Mouse (Mus musculus) hindbrain, embryonic 13.5 days (tissue): ENCODE measurements around the gene Dok3. TPM values are rescaled to one million over a fixed set of nuclear protein-coding genes. Genes with fewer than 3 reads are reported as not detected.

Source experiments
- ATAC-seq: fragments of 200-750 bp; cut with Nextera tagmentation; 2 replicates; pipeline ENCODE4 v1.8.0; 2017; ENCODE audit warnings: moderate TSS enrichment; ENCODE audit not compliant: low FRiP score
- H3K27ac ChIP-seq: fragments of 300-500 bp; sonication (generic); 2 replicates; pipeline ENCODE4 v1.5.1; 2015; ENCODE audit warnings: inconsistent platforms, mild to moderate bottlenecking, moderate library complexity
- H3K27me3 ChIP-seq: fragments of 300-500 bp; sonication (generic); 2 replicates; pipeline ENCODE4 v1.6.1; 2015; ENCODE audit warnings: mild to moderate bottlenecking, inconsistent platforms
- H3K36me3 ChIP-seq: fragments of 300-500 bp; sonication (generic); 2 replicates; pipeline ENCODE4 v1.6.1; 2015; ENCODE audit warnings: mild to moderate bottlenecking, inconsistent platforms
- H3K4me1 ChIP-seq: fragments of 300-500 bp; sonication (generic); replicated peaks from 2 replicates; pipeline ENCODE4 v1.6.1; 2015; ENCODE audit warnings: inconsistent platforms
- H3K4me2 ChIP-seq: fragments of 300-500 bp; sonication (generic); 2 replicates; pipeline ENCODE4 v1.6.1; 2015; ENCODE audit warnings: inconsistent platforms, mild to moderate bottlenecking, moderate library complexity
- H3K4me3 ChIP-seq: fragments of 300-500 bp; sonication (generic); 2 replicates; pipeline ENCODE4 v1.5.1; 2015; ENCODE audit warnings: mild to moderate bottlenecking, inconsistent platforms
- H3K9ac ChIP-seq: fragments of 300-500 bp; sonication (generic); 2 replicates; pipeline ENCODE4 v1.6.1; 2015; ENCODE audit warnings: mild to moderate bottlenecking, inconsistent platforms
- H3K9me3 ChIP-seq: fragments of 300-500 bp; sonication (generic); 2 replicates; pipeline ENCODE4 v1.6.1; 2016; ENCODE audit warnings: inconsistent platforms
- WGBS: fragments of 180-500 bp; shearing (Covaris S2); methylation state at CpG from one replicate; pipeline ENCODE4 v1.1.7; 2015; 5-methylcytosine and 5-hydroxymethylcytosine counted together
- polyA plus RNA-seq: library from polyadenylated mRNA; unstranded; fragments of >200 nt; fragmentation: Nextera tagmentation; extraction: Ambion mirVana; gene quantifications from 2 replicates; pipeline ENCODE4 v1.2.1, GENCODE M21; 2015

Dok3 gene
- polyA plus RNA-seq, 1 experiment from 2014 or later: 4.1 TPM

DNA sequence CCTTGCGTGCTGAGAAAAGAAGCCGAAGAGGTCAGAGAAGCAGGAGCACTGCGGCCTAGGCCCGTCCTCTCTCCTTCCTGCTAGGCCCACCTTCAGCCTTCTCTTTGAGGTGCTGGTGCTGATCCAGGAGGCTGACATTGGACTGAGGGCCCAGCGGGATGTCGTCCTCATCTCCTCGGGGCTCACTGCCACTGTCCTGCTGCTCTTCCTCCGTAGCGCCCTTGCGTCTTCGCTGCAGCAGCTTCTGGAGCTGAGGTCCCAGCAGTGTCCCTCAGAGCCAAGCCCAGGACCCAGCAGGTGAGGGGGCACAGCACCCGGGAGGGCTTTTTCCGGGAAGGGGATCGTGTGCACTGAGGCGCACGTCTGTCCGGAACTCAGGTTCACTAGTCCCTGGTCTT lies 6.7 kb upstream of the Dok3 start:
- 21% methylated on average over 17 of the region's 17 CpGs for WGBS
- Histone ChIP-seq H3K4me2 (peak overlapping the region; percentile 91), H3K9me3 (no peaks in the 10 kb centered on the region), H3K9ac (peak overlapping the region; percentile 89), H3K4me3 (peak overlapping the region; percentile 80), H3K4me1 (peaks cover 26% of the 10 kb centered on the region), H3K27me3 (no peaks in the 10 kb centered on the region), H3K36me3 (peaks cover 77% of the 10 kb centered on the region), H3K27ac (peak overlapping the region; percentile 86)
- ATAC-seq: no peak

DNA sequence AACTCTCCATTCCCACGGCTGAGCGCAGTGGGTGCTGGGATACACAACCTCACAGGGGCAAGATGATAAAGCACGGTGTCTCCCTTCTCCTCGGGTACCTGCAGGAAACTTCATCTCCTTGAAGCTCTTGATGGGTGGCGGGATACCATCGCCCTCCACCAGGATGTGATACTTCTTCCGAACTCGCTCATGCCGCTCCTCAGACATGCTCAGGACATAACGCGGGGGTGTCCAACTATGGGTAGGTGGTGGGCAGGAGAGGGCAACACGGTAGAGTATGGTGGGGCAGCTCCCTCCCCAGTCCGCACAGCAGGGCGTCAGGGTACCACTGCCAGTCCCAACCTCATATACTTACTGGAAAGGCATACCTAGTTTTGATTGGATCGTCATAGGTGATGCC lies 6.1 kb upstream of the Dok3 start:
- H3K4me2 ChIP-seq: peak overlapping the region; percentile 91
- ATAC-seq: no peak
- H3K4me3 ChIP-seq: peak overlapping the region; percentile 80
- no peaks in the 10 kb centered on the region for H3K9me3 ChIP-seq
- H3K9ac ChIP-seq: peak overlapping the region; percentile 89
- 93% methylated on average over 15 of the region's 15 CpGs for WGBS
- peaks cover 77% of the 10 kb centered on the region for H3K36me3 ChIP-seq
- H3K27ac ChIP-seq: 0 out of 2 replicates have a peak overlapping the region, but pooled peaks have one; percentile 86
- peaks cover 26% of the 10 kb centered on the region for H3K4me1 ChIP-seq
- no peaks in the 10 kb centered on the region for H3K27me3 ChIP-seq

DNA sequence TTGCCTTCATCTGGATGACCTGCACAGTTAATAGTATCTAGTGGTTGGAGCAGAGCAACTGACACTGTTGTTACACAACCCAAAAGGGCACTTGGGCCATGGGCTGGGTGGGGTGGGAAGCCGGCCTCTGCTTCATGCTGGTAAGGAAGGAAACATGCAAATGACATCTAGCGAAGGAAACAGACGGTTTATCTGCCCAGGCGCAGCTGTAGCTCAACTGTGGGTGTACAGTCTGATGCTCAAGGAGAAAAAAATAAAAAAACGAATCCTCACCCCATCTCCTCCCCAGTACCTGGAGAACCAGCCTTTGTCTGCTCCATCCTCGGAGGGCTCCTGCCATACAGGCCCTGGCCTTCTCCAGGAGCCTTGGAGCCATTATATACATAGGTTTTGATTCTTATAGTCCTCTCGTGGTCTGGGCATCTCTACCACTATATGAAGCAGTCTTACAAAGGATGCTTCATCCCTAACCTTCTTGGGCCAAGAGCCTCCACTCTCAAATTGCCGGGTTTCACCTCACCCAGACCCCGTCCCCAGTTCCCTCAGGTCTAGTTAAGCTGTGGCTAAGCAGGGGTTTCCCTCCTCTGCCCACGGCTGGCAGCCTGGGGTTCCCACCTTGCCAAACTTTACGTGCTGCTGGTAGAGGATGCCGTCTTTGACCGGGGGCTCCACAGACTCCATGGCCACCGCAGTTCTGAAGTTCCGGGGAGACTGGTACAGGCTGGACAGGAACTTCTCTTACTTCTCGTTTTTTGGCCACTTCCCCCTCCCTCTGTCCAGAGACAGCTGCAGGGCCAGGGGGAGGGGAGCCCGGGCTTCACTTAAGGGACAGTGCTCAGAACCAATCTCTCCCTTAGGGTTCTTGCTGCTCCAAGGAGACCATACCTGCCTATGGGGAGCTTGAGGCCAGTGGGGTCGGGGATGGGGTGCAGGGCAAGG lies 993 bp downstream of the Dok3 start:
- H3K36me3 ChIP-seq: peaks cover 55% of the 10 kb centered on the region
- H3K9me3 ChIP-seq: no peaks in the 10 kb centered on the region
- H3K27ac ChIP-seq: no peak overlapping the region
- no peak overlapping the region for H3K9ac ChIP-seq
- ATAC-seq: no peak
- 84% methylated on average over 18 of the region's 18 CpGs for WGBS
- no peak overlapping the region for H3K4me3 ChIP-seq
- 0 out of 2 replicates have a peak, but pooled peaks cover 4% of the 10 kb centered on the region for H3K4me1 ChIP-seq
- no peak overlapping the region for H3K4me2 ChIP-seq
- no peaks in the 10 kb centered on the region for H3K27me3 ChIP-seq

DNA sequence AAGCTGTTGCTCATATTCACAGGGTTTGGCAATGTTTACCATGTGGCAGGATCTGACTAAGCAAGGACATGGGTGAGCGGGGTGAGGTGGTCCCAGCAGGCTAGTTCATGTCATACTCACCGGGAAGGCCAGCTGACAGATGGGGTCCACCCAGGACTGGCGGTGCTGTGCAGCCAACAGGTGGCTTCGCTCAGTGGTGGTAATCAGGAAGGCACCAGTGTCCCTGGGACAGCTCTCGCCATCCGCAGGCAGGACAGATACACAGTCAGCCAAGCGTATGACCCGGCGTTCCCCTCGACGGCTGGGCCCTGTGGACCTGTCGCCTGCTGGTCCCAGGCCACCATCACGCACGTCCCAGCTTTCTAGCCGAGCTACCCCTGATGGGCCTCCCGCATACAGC lies 1.9 kb downstream of the Dok3 start:
- Histone ChIP-seq H3K9ac (no peak overlapping the region), H3K4me1 (0 out of 2 replicates have a peak, but pooled peaks cover 3% of the 10 kb centered on the region), H3K36me3 (peaks cover 52% of the 10 kb centered on the region), H3K27me3 (no peaks in the 10 kb centered on the region), H3K9me3 (no peaks in the 10 kb centered on the region), H3K4me3 (no peak overlapping the region), H3K4me2 (no peak overlapping the region), H3K27ac (no peak overlapping the region)
- 84% methylated on average over 16 of the region's 16 CpGs for WGBS
- ATAC-seq: no peak

DNA sequence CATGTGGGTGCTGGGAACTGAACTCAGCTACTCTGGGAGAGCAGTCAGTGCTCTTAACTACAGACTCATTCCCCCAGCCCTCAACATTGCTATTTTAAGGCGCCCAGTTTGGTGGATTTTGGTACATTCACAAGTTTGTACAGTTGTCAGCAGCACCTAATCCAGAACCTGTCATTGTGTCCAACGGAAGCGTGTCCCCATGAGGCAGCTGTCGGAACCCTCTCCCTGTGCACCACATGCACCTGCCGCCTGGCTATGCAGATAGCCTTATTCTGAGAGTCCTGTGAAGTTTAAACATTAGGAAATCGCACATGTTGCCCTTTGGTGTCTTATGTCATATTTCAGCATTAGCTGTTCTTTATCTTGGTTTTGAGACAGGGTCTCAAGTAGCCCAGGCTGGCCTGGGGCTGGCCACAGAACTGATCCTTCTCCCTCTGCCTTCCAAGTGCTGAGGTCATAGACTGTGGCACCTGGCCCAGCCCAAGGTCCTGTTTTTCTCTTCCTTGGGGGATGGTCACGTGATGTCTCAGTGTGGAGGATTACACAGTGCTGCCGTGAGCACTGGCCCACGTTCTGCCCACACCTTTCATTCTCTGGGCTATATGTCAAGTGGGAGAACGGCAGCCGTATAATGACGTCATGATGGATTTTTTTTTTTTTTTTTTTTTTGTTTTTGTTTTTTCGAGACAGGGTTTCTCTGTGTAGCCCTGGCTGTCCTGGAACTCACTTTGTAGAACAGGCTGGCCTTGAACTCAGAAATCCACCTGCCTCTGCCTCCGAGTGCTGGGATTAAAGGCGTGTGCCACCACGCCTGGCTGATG lies 3.2 kb downstream of the Dok3 start:
- Histone ChIP-seq H3K4me1 (0 out of 2 replicates have a peak, but pooled peaks cover 3% of the 10 kb centered on the region), H3K9me3 (no peaks in the 10 kb centered on the region), H3K27me3 (no peaks in the 10 kb centered on the region), H3K27ac (no peak overlapping the region), H3K9ac (no peak overlapping the region), H3K36me3 (peaks cover 39% of the 10 kb centered on the region), H3K4me2 (no peak overlapping the region), H3K4me3 (no peak overlapping the region)
- 86% methylated on average over 16 of the region's 16 CpGs for WGBS
- no peak for ATAC-seq

DNA sequence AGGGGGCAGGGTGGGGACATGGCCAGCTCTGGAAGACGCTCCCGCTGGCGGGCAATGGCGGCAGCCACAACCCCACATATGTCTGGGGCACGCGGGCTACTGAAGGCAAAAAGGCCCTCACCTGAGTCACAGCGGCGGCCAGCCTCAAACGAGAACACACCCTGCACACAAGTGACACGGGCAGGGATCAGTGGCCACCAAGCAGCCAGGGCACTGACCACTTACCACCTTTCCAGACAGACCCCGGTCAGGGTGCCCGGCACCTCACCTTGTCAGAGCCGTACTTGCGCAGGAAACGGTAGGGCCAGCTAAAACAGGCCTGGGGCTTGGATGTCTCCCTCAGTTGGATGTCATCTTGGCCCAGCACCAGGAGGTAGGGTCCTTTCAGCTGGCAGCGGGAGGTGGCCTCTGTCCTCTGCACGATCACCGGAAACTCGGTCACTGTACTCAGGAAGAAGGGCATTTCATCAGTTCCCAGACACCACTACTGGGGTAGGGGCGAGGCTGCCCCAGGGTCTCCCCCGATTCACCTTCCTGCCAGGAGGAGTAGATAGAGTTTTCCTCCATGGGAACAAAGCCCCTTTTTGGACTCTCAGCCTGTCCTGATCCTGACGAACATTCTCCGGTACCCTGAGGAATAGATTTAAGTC lies 5.0 kb downstream of the Dok3 start:
- ATAC-seq: no peak
- Histone ChIP-seq H3K4me3 (no peak overlapping the region), H3K9ac (no peak overlapping the region), H3K4me2 (no peak overlapping the region), H3K27me3 (no peaks in the 10 kb centered on the region), H3K9me3 (no peaks in the 10 kb centered on the region), H3K27ac (no peak overlapping the region), H3K4me1 (0 out of 2 replicates have a peak, but pooled peaks cover 3% of the 10 kb centered on the region), H3K36me3 (peaks cover 20% of the 10 kb centered on the region)
- 91% methylated on average over 23 of the region's 23 CpGs for WGBS

DNA sequence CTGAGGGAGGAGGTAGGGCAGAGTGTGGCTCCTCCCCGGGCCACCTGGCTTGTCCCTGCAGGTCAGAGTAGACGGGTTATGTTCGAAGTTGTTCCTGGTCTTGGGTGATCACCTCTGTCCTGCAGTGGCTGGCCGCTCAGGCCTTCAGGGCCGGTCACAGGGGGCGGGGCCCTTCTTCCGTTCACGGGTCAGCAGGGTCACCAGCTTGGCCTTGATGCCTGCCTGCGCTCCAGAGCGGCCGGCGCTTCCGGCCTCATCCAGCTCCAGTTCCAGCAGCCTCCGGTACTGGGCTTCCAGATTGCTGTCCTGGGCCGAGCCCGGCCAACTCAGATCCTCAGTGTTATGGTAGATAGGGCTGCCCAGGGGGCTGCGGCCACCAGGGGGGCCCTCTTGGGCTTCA lies 5.8 kb downstream of the Dok3 start:
- Histone ChIP-seq H3K36me3 (peaks cover 16% of the 10 kb centered on the region), H3K4me3 (no peak overlapping the region), H3K4me2 (no peak overlapping the region), H3K9ac (0 out of 2 replicates have a peak overlapping the region, but pooled peaks have one; percentile 8), H3K4me1 (0 out of 2 replicates have a peak, but pooled peaks cover 3% of the 10 kb centered on the region), H3K27ac (no peak overlapping the region), H3K27me3 (no peaks in the 10 kb centered on the region), H3K9me3 (no peaks in the 10 kb centered on the region)
- no peak for ATAC-seq
- 67% methylated on average over 17 of the region's 17 CpGs for WGBS

DNA sequence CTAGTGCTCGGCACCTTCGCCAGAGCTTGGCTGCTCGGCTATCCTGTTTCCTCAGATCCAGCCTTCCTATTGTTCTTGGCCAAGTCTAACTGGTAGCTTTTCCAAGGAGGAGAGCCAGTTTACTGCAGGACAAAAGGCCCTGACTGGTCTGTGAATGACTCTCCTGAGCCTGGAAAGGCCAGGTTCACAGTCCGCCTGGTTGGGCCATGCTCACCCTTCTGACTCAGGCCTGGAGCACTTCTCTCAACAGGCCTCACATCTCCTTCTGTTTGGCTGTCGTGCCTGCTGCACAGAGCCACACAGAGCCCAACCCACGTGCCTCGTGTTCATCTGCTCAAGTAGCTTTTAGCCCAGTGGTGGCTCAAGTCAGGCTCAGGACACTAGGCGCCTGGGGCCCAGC lies 6.4 kb downstream of the Dok3 start:
- H3K27ac ChIP-seq: no peak overlapping the region
- no peak for ATAC-seq
- H3K27me3 ChIP-seq: no peaks in the 10 kb centered on the region
- H3K9ac ChIP-seq: 0 out of 2 replicates have a peak overlapping the region, but pooled peaks have one; percentile 8
- H3K4me1 ChIP-seq: 0 out of 2 replicates have a peak, but pooled peaks cover 3% of the 10 kb centered on the region
- H3K4me3 ChIP-seq: no peak overlapping the region
- no peaks in the 10 kb centered on the region for H3K9me3 ChIP-seq
- WGBS: 68% methylated on average over 8 of the region's 8 CpGs
- no peak overlapping the region for H3K4me2 ChIP-seq
- peaks cover 16% of the 10 kb centered on the region for H3K36me3 ChIP-seq

DNA sequence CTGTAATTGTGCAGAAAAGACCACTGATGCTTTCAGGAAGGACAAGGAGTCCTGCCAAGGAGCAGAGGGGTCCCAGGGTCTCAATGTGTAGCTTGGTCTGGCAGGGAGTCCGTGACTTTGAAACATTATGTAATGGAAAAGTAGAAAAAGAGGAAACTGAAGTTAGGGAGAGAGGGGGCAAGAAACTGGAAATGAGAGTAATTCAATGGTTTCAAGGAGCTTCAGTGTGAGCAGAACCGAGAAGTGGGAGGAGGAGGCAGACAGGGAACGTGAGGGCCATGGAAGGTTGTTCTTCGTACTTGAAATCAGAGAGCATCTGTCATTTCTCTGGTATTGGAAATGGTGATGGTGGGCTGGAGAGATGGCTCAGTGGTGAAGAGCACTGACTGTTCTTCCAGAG lies 9.5 kb downstream of the Dok3 start:
- Histone ChIP-seq H3K27me3 (peaks cover 10% of the 10 kb centered on the region), H3K4me3 (no peak overlapping the region), H3K4me2 (no peak overlapping the region), H3K4me1 (no peaks in the 10 kb centered on the region), H3K27ac (no peak overlapping the region), H3K9ac (no peak overlapping the region), H3K36me3 (peaks cover 16% of the 10 kb centered on the region), H3K9me3 (no peaks in the 10 kb centered on the region)
- ATAC-seq: no peak
- WGBS: 88% methylated on average over 4 of the region's 4 CpGs

DNA sequence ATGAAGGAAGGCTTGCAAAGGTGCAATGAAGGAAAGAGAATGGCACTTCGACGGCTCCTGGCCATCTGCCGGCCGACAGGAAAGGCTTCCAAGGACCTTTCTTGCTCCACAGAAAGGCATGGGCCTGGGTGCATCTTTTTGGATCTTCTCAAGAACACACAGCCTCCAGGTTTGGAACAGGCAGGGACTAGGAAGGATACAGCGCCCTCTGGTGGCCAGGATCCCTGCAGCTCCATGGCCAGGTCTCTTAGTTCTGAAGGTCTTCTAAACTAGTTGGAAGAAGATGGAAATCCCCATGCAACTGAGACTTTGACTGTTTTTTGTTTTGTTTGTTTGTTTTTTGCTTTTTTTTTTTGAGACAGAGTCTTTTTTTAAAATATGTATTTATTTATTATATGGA lies 12.1 kb downstream of the Dok3 start:
- no peak for ATAC-seq
- Histone ChIP-seq H3K27me3 (peaks cover 10% of the 10 kb centered on the region), H3K4me1 (peaks cover 15% of the 10 kb centered on the region), H3K4me2 (no peak overlapping the region), H3K9me3 (no peaks in the 10 kb centered on the region), H3K4me3 (no peak overlapping the region), H3K27ac (no peak overlapping the region), H3K36me3 (no peaks in the 10 kb centered on the region), H3K9ac (no peak overlapping the region)
- 7% methylated on average over 5 of the region's 5 CpGs for WGBS

DNA sequence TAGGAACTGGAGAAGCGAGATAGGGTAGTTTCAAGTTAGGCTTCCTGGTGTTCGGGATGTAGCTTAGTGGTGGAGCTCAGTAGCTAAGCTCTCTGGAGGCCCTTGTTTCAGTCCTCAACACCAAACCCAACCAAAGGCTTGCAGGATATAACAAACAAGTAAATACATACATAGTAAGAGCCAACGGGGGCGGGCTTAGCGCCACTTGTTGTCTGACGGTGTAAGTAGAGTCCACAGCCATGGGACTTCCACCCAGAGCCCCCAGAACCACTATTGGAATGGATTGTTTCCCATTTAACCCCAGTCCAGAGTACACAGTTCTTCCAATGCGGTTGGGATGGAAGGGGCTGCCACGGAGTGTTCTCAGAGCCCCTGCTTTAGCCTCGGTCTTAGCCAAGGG lies 15.3 kb downstream of the Dok3 start:
- H3K4me1 ChIP-seq: peaks cover 36% of the 10 kb centered on the region
- H3K27ac ChIP-seq: no peak overlapping the region
- H3K27me3 ChIP-seq: peaks cover 10% of the 10 kb centered on the region
- peak overlapping the region; percentile 78 for H3K4me3 ChIP-seq
- H3K9me3 ChIP-seq: no peaks in the 10 kb centered on the region
- peak overlapping the region; percentile 84; the same call in 1 of the 2 replicates for H3K9ac ChIP-seq
- peaks cover 16% of the 10 kb centered on the region for H3K36me3 ChIP-seq
- peak overlapping the region; percentile 98 for H3K4me2 ChIP-seq
- no peak for ATAC-seq
- WGBS: 39% methylated on average over 9 of the region's 9 CpGs
